Mouse (Mus musculus) cerebellum, adult (tissue): ENCODE results near the gene Ahnak2.
"Not testable (repeated sequence)": the region's sequence is repeated elsewhere in the genome, so short reads cannot be mapped to it uniquely, and the experiment has no call there.

Experiments used
- ATAC-seq: cut with Nextera tagmentation; 2 replicates; pipeline ENCODE4 v1.9.2; 2017; ENCODE audit warnings: mild to moderate bottlenecking, moderate library complexity, mixed read lengths; ENCODE audit not compliant: insufficient number of reproducible peaks, low FRiP score, low TSS enrichment

Ahnak2 gene

DNA sequence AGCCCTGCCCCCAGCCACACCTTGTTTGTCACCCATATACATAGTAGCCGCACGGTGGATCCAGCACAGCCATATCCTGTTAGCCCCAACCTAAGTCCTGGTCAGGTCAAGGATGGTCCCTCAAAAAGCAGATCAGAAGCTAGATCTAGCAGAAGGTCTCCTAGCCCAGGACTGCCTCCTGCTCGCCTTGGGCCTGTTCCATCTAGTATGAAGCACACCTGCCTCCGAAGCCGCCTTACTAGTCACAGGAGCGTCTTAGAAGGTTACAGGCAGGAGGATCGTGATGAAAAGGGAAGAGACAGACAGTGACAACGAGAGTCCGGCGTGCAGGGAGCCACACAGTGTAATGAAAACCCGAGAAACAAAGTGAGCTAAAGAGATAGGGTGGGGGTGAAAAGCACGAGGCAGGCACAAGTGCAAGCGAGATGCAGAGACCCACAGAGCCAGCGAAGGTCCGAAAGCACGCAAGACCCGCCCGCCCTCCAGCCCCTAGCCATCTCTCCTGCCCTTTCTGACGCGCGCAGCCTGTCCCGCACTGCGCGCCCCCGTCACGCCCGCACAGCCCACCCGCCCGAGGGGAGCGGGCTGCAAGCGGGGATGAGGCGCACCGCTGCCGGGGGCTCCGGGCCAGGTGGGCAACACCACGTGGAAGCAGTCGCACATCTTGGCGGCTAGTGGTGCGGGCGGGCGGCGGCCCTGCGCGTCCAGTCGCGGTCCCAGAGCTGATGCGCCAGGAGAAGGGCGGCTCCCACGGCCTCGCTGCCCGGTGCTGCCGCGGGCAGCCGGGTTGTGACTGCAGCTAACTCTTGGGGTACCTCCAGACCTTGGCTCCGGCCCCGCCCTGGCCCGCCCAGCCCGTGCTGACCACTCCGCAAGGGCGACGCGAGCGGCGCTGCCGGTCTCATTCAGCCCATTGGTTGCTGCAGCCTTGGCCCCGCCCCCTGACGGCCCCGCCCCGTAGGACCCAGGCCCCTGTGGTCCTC is at the start of gene Ahnak2:
TSS of gene Ahnak2 (minus strand) at position 794 of the 983 bp plus-strand sequence.
- no peak for ATAC-seq

GRCm38 (mm10) chr12:112851116-112851515 is 48.7 kb upstream of the Ahnak2 start:
- no peak for ATAC-seq

- no peak for ATAC-seq
These were observed 47.9 kb upstream of the Ahnak2 start for GRCm38 (mm10) chr12:112850344-112850743.

- no peak for ATAC-seq
These were observed 47.0 kb upstream of the Ahnak2 start for GRCm38 (mm10) chr12:112849235-112850022.

DNA sequence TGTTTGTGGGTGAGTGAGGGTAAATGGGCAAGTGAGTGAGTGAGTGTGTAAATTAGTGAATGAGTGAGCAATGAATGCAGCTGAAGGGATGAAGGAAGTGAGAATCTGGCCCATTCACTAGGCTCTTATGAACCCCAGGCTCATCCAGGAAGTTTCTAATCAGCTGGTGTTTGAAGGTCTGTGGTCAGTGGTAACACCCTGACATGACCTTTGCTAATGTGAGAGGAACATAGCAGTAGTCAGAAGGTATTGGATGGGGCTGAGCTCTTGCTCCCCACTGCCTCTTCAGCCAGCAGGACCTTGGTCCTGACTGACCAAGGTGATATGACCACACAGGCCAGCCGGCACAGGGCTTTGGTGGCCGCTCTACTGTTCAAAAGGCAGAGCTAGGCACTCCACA is 45.4 kb upstream of the Ahnak2 start:
- ATAC-seq, result no peak

- no peak for ATAC-seq
These were observed 41.3 kb upstream of the Ahnak2 start for GRCm38 (mm10) chr12:112843803-112844202.

- ATAC-seq, result not testable (repeated sequence)
These were observed 39.7 kb upstream of the Ahnak2 start for GRCm38 (mm10) chr12:112842128-112842527.

DNA sequence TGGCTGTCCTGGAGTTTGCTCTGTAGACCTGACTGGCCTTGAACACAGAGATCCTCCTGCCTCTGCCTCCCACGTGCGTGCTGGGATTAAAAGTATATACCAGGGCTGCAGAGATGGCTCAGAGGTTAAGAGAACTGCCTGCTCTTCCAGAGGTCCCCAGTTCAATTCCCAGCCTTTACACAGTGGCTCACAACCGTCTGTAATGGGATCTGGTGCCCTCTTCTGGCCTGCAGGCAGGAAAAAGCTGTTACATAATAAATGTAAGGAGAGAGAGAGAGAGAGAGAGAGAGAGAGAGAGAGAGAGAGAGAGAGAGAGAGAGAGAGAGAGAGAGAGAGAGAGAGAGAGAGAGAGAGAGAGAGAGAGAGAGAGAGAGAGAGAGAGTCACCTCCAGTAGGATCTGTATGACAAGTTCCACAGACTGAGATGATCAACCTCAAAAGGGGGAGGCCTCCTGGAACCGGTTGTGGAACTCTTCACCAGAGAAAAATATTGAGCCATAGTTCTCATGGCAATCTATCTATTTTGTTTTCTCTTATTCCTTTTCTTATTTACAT is 39.0 kb upstream of the Ahnak2 start:
- ATAC-seq, result not testable (repeated sequence)

DNA sequence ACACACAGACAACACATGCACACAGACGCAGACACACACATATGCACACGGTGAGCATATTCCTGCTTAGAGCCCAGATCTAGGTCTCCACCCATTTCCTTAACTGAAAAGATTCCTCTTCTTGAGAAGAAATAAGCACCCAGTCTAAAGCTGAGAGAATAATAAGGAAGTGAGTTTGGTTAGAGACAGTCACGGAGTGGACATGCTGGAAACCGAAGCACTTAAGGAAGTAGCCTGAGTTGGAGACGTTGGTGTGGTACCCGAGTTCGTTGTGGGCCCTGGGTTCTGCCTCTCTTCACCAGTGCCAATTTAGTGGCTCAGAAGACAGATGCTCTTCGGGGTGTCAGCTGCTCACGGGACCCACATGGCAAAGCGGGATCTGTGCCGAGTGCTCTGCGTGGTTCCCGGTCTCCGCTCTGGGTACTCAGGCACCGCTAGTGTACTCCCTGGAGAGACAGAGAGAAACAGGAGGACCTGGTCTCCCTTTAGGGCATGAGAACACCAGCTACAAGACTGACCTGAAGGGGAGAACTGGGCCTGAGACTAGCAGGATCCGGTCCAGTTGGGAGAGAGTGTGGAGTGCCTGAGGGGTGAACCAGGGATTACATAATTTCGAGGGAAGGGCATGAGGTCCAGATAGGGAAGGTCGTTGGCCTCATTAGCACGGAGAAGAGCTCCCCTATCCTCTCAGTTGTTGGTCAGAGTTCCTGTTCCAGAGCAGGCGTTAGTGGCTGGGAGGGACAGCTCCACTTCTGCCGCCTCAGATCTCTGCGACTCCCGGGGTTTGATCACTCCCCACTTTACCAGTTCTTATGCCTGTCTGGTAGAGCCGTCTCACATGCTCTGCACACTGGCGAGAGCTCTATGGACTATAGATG is 38.0 kb upstream of the Ahnak2 start:
- no peak for ATAC-seq

DNA sequence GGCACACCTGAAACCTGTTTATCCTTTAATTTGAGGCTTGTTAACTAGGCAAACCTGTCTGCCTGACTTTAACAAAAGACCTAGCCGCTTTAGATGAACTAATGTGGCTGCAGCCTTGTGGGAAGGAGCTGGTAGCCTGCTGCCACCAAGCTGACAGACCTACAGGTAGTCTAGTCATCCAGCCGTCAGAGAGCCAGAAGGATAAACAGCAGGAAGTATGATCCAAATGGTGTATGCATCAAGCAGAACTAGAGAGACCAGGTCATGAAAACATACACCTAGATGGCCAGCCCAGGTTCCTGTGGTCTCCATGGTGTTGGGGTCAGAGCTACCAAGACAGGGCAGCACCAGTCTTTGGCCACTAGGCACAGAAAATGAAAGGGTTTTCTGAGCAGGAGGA is 32.6 kb upstream of the Ahnak2 start:
- 0 out of 2 replicates have a peak, but pooled peaks have one; percentile 6 for ATAC-seq

DNA sequence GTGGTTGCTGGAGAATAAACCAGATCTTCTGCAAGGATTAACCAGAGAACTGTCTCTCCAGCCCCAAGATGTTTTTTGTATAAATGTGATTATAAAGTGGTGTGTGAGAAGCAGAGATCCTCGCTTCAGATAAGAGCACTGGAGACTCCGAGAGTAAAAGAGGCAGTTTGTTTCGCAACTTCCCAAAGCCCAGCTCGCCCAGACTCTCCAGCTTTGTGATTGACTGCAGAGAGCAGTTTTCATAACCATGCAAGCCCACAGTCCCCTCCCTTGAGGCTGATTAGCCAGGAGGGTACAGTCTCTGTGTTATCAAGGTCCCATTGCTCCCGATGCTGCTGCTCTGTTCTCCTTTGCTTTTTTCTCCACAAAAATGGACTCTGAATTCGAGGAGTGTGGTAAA is 31.1 kb upstream of the Ahnak2 start:
- no peak for ATAC-seq

GRCm38 (mm10) chr12:112832411-112832810 is 30.0 kb upstream of the Ahnak2 start:
- no peak for ATAC-seq

DNA sequence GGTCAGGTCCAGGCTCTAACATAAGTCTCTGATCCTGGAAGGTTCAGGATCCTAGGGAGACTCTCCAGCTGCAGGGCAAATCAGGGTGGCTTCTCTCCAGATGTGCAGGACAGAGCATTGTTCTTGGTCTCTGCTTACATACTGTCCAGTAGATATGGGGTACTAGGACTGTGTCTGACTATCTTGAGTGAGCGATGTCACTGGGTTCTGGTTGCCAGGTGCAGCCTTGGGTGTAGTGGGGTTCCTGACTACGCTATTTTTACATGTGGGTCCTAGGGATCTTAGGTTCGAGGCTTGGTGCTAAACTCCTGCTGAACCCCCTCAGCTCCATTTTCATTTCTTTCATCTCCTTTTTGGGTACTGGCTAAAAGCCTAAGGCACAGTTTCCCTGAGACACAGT is 28.1 kb upstream of the Ahnak2 start:
- no peak for ATAC-seq

- ATAC-seq, result no peak
These were observed 27.7 kb upstream of the Ahnak2 start for GRCm38 (mm10) chr12:112830141-112830540.

- ATAC-seq, result peak; percentile 94
These were observed 26.9 kb upstream of the Ahnak2 start, which contains the start of gene Cdca4 for GRCm38 (mm10) chr12:112829244-112829864. Gene Cdca4, minus strand, starts transcription at chr12:112829423.

DNA sequence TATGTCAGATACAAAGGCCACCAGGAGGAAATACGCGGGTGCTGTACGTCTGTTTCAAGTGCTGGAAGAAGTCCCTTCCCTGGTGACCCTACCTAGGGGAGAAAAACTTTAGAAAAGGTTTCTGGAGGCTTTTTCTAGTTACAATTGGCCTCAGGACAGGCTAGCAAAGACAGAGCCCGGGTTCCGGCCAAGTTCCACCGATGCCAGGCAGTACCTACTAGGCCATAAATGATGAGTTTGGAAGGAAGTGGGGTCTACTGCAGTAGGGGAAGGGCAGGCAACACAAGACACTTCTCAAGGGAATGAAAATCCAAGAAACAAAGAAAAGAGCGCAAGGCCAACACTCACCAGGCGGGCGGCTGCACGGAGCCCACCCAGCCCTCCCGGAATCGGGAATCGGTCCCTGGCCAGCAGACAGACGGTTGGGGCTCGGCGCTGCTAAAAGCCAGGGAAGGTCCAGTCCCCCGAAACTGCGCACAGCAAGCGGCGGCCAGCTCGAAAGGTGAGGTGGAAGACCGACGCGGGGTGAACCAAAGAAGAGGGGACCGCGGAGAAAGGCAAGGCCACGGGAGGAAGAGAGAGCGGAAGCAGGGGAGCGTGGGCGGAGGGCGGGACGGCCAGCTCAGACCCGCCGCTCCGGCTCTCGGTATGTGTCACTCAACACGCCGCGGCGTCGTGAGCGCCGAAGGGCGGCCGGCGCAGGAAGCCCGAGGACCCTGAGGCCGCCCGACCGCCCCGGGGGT is 26.2 kb upstream of the Ahnak2 start:
- ATAC-seq, result peak; percentile 69

GRCm38 (mm10) chr12:112825901-112826300 is 23.4 kb upstream of the Ahnak2 start:
- no peak for ATAC-seq

GRCm38 (mm10) chr12:112823221-112823620 is 20.8 kb upstream of the Ahnak2 start:
- ATAC-seq, result no peak

DNA sequence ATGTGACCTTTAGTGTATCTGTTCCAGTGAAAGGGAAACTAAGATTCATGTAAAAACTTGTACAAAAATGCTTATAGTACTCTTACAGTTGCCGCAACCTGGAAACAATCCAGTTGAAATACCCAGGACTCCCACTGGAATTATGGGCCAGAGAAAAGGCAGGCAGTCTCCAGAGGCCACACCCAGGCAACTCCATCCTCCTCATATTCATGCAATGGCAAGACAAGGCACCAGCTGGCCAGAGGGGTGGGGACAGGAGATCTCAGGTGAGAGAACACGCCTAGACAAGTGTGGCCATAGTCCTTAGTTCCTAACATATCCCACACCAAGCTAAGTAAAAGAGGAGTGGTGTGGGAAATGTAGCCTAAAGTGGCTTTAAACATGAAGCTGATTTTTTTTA is 20.2 kb upstream of the Ahnak2 start:
- ATAC-seq, result no peak
